Mouse (Mus musculus) ovary, adult 10 weeks (tissue): ENCODE results near the gene Tbcb. TPM values are rescaled to one million over a fixed set of nuclear protein-coding genes. Genes with fewer than 3 reads are reported as not detected.

Experiments used
- polyA plus RNA-seq: library from polyadenylated mRNA; stranded (reverse); fragments of 350-450 nt; fragmentation: Illumina TruSeq; extraction: RNeasy Lipid Tissue Mini Kit (QIAGEN cat#74804); gene quantifications from one replicate; pipeline ENCODE4 v1.2.3, GENCODE M21; 2014

Tbcb gene
- 6.8 TPM for polyA plus RNA-seq

DNA sequence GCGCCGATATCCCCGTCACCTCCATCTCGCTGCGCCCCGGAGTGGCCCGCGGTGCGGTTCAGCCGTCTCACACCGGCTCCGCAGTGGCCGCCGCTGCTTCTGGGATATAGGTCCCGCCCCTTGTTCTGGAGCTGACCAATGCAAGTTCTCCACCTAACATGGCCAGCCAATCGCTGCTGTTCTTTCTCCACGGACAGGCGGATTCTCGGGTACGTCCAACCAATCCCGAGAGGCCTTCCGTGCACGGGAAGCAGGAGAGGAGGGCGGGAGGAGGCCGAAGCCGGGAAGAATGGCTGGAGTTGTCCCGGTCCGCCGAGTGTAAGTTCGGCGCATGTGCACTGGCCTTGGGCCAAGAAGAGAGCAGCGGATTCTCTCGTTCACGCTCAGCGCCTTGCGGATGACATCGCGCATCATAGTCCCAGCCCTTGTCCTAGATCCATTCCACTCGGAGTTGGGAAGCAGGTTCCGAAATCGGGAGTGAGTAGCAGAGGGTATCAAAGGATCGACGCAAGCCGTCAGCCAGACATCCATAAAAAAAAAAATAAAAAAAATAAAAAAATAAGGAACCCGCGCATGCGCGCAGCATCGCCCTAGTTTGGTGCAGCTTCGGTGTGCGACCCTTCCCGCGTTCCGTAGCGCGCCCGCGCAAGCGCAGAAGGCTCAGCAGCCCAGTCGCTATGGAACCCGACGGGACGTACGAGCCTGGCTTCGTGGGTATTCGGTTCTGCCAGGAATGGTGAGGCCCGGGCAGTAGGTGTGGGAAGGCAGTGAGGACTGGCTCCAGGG, at the start of gene Tbcb, which contains the start of gene Polr2i:
Gene Tbcb (minus strand): TSS at position 604 of the 786 bp plus-strand sequence.
Gene Polr2i (plus strand): TSS at position 280 of the 786 bp plus-strand sequence.

DNA sequence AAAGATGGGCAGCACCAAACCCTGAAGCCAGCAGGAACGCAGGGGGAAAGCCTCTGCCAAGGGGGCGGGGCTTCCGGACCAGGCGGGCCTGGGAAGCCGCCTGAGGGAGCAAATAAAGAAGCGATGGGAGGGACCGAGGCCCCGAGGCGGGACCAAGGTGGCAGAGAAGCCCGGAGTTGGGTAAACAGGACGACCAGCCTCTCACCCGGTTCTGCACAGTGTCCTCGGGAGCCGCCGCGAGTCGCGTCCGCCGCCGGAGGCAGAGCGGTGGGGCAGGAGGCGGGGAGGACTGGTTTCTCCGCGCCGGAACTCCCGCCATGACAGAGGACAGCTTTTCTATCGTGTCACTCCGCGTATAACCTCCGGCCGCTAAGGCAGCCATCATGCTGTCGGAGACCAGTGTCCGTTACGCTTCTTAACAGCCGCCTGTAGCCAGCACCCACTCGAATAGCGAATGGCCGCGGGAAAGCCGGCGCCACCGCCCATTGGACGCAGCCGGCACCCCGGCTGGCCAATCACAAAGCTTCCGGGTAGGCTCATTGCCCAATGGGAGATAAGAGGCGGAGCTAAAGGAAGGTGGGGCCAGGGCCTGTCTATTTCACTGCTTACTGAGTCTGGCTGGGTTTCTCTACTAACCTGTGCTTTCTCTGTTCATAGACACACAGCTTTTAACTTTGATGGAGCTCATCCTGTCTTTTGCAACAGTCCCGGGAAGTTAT, 48.0 kb upstream of the Tbcb start, which contains the start of the genes Thap8 and Wdr62:
Gene Thap8 (plus strand): TSS at position 144 of the 719 bp plus-strand sequence.
Gene Wdr62 (minus strand): TSS at position 469 of the 719 bp plus-strand sequence.

DNA sequence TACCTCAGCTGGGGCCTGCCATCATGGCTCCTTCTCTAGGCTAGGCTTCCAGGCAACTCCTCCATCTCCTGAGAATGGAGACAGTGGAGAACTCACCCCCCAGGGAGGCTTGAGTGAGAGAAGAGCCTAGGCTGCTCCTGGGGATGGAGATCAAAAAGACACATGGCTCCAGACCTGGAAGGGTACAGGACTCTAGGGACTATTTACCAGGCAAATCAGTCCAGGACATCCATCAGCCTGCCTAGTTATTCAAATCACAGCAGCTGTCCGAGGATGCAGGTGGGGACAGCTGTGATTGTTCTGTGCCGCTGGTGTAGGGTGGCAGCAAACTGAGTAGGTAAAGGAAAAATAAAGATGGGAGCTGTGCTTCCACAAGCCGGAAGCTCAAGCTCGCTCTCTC, 3.6 kb upstream of the Tbcb start, which contains the start of gene Ovol3:
Gene Ovol3 (minus strand): TSS at position 101 of the 400 bp plus-strand sequence.

DNA sequence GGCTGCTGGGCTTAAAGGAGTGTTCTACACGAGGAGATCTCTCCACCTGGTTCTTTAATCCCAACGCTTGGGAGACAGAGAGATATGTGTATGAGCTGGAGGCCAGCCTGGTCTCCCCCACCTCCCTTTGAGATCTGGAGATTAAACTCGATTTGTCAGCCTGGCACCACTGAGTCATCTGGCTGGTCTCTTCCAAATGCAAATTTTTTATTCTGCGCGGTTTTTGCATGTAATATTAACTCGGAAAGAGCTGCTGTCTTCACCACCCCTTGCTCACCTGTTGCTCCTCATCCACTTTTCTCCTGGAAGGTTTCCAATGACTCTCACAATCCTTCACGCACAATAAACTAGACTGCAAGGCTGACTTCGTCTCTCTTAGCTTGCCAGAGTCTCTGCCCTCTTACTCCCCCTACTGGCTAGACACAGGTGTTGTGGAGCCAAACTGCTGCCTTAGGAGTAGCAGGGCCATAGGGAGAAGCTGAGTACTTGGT, 33.5 kb downstream of the Tbcb start, which contains the start of gene Capns1:
Gene Capns1 (minus strand): TSS at position 331 of the 491 bp plus-strand sequence.

DNA sequence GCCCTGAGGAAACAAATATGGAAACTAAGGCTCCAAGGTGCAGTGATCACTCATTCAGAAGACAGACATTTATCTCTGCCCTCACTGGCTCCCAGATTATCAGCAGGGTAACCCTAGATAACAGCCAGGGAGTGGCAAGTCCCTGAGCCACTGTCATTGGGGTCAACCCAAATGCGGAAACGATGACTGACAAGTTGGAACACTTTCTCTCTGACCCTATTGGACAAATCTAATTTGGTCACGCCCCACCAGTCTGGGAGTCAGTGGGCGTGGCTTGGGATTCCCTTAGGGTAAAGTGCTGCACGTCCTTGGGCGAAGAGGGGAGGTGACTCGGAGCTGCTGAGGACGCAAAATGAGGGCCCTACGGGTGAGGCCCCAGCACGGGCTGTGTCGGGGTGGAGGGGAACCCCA, 48.2 kb downstream of the Tbcb start, which contains the start of gene Cox7a1:
Gene Cox7a1 (plus strand): TSS at position 266 of the 411 bp plus-strand sequence.

Other genes starting within 250 kb of the Tbcb start
- gene Zfp568, start 248.3 kb downstream of the Tbcb start, polyA plus RNA-seq: 11.6 TPM
- gene Zfp14, start 180.9 kb downstream of the Tbcb start, polyA plus RNA-seq: 8.8 TPM
- 5.9 TPM for gene Zfp82, start 159.4 kb downstream of the Tbcb start, polyA plus RNA-seq
- not detected for gene Gm26920, start 141.9 kb downstream of the Tbcb start, polyA plus RNA-seq
- gene Zfp566, start 141.7 kb downstream of the Tbcb start, polyA plus RNA-seq: 6.8 TPM
- gene Zfp260, start 137.5 kb downstream of the Tbcb start, polyA plus RNA-seq: 289 TPM
- gene Zfp382, start 110.3 kb downstream of the Tbcb start, polyA plus RNA-seq: 8.0 TPM
- gene Zfp146, start 62.5 kb downstream of the Tbcb start, polyA plus RNA-seq: 76.2 TPM
- gene Cox7a1, start 48.1 kb downstream of the Tbcb start, polyA plus RNA-seq: not detected
- gene Capns1, start 33.5 kb downstream of the Tbcb start, polyA plus RNA-seq: 65.4 TPM
- 1.7 TPM for gene Polr2i, start 324 bp downstream of the Tbcb start, polyA plus RNA-seq
- not detected for gene Ovol3, start 3.5 kb upstream of the Tbcb start, polyA plus RNA-seq
- not detected for gene Thap8, start 47.8 kb upstream of the Tbcb start, polyA plus RNA-seq
- gene Wdr62, start 48.1 kb upstream of the Tbcb start, polyA plus RNA-seq: 0.20 TPM
- gene Clip3, start 59.5 kb upstream of the Tbcb start, polyA plus RNA-seq: 20.6 TPM
- gene Alkbh6, start 76.4 kb upstream of the Tbcb start, polyA plus RNA-seq: 3.1 TPM
- gene Syne4, start 82.5 kb upstream of the Tbcb start, polyA plus RNA-seq: 1.7 TPM
- gene E130208F15Rik, start 89.5 kb upstream of the Tbcb start, polyA plus RNA-seq: 0.51 TPM
- 1.3 TPM for gene Sdhaf1, start 91.6 kb upstream of the Tbcb start, polyA plus RNA-seq
- 0.40 TPM for gene Lrfn3, start 130.5 kb upstream of the Tbcb start, polyA plus RNA-seq
- 5.6 TPM for gene Tyrobp, start 181.5 kb upstream of the Tbcb start, polyA plus RNA-seq
- not detected for gene Hcst, start 187.6 kb upstream of the Tbcb start, polyA plus RNA-seq
- gene Nfkbid, start 189.5 kb upstream of the Tbcb start, polyA plus RNA-seq: 0.23 TPM
- 0.63 TPM for gene Aplp1, start 213.3 kb upstream of the Tbcb start, polyA plus RNA-seq
- not detected for gene Kirrel2, start 225.4 kb upstream of the Tbcb start, polyA plus RNA-seq
- not detected for gene Nphs1, start 226.0 kb upstream of the Tbcb start, polyA plus RNA-seq